Mouse (Mus musculus) testis, adult 2 months (tissue): ENCODE data around the gene Usp21.

ENCODE experiments used
- CTCF ChIP-seq: fragments of 200-500 bp; IDR thresholded peaks from 2 replicates; pipeline ENCODE4 v1.5.1; 2012; ENCODE audit warnings: low read depth, mild to moderate bottlenecking, inconsistent platforms, low read length, moderate library complexity; ENCODE audit not compliant: control insufficient read depth, insufficient read depth, insufficient replicate concordance
- POLR2A ChIP-seq: fragments of 200-500 bp; IDR thresholded peaks from 2 replicates; pipeline ENCODE4 v1.6.1; 2012; ENCODE audit warnings: low read depth, mild to moderate bottlenecking, inconsistent platforms, low read length, moderate library complexity; ENCODE audit not compliant: control insufficient read depth

DNA sequence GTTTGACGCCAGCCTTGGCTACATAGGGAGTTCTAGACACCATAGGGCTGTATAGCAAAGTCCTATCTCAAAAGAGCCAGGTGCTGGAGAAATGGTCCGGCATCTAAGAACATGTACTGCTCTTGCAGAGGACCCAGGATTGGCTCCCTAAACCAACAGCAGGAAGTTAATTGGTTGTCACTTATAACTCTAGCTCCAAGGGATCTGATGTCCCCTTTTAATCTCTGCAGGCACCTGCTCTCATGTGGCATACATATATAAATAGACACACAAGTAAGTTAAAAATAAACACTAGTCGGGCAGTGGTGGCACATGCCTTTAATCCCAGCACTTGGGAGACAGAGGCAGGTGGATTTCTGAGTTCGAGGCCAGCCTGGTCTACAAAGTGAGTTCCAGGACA is 52.0 kb downstream of the Usp21 start:
- TF ChIP-seq POLR2A (no peak), CTCF (no peak)
